Mouse (Mus musculus): ENCODE measurements around the gene Cd3eap.

DNA sequence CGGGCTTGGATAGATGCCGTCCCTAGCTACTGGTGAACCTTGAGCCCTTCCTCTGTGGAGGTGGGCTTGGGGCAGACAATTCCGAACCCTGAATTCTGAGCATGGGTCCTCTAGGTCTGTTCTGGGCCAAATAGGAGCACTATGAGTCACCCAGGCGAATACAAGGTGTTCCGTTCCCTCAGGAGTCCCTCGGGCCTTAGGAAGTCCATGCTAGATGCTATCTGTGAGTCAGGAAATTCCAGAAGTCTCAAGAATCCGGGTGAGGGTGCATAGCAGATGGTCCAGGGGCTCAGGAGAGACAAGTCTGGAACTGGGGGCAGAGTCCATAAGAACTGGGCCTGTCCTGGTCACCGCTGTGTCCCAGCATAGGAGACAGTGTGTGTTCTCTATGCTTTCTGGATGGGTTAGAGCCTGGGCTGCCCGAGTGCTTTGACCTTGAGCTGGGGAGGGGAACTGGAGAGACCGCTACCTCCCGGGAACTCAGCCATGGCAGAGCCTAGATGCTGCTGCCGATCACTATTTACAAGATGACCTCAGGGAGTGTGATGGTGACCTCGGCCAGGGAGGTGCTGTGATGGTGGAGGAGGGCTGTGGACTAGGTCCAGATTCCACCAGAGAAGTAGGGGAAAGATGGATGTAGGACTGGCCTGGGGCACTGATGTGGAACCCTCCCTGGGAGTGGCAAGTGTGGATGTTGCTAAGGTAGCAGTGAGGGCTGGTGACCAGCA is 9.9 kb downstream of the Cd3eap start:
- no peak for TF ChIP-seq CTCF (IDR thresholded peaks at IDR 0.05; ENCODE audit: extremely low read depth, insufficient read depth, low read length)
- no peak for TF ChIP-seq POLR2A (IDR thresholded peaks at IDR 0.05; ENCODE audit: extremely low read depth, insufficient read depth, low read length)
